Mouse (Mus musculus): ENCODE measurements around the gene Abhd17a.

The Abhd17a gene

DNA sequence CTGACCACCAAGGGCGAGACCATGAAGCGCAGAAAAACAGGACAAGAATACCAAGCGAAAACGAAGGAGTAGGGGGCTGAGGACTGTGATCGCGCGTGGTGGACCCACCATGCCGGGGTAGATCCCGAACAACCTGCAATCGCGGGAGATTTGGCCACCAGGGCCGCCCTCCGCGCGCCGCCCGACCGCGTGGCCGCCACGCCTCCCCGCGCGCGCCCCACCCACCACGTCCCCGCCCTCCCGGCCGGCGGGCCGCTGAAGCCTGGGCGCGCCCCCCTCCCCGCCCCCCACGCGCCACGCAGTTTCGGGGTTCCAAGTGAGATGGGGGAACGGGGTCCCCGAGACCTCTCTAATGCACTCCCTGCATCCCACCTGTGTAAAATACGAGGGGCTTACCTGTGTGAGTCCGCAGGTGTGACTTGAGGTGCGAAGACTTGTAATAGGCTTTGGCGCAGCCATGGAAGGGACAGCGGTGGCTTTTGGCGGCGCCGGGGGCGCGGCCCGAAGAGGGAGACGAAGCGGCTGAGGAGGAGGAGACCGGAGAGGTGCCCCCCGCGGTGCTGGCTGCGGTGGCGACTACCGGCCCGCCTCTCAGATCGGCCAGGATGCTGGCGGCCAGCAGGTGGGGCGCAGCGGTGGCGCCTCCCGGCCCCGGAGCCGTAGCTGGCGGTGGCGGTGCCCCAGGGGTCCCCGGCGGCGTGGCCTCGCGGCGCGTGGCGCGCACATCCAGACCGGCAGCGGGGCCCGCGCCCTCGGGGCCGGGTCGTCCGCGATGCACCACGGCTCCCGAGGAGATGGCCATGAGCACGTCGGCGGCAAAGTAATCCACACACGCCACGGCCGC is 13.6 kb downstream of the Abhd17a start:
- DNase-seq (ENCODE audit: low spot score in 2 of 2) = peak in 1 of 2 experiments; percentile 55

- no peak for DNase-seq (ENCODE audit: low spot score in 2 of 2)
Measured at GRCm38 (mm10) chr10:80575925-80576324, 14.2 kb downstream of the Abhd17a start.

DNA sequence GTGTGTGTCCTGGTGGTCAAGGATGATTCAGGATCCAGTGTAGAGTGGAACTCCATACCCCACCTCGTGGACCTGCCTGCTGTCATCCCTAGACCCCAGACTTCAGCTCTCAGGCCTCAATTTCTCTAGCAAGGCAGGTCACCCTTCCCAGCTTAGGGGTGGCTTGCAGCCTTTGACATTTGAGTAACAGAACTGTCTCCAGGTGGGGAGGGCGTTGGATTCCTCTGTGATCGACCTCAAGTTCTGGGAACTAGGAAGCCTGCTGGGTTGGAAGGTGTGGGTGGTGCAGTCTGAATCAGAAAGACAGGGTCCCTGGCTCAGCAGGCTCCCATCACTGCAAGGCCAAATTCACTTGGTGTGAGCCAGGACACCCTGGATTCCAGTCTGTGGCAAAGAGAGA is 15.2 kb downstream of the Abhd17a start:
- no peak for DNase-seq (ENCODE audit: low spot score in 2 of 2)

GRCm38 (mm10) chr10:80573944-80574343 is 16.2 kb downstream of the Abhd17a start:
- peak in 1 of 2 experiments; percentile 45 for DNase-seq (ENCODE audit: low spot score in 2 of 2)

- DNase-seq (ENCODE audit: low spot score in 2 of 2) = no peak
Measured at GRCm38 (mm10) chr10:80572477-80572876, 17.7 kb downstream of the Abhd17a start.

GRCm38 (mm10) chr10:80570871-80571836 is 19.0 kb downstream of the Abhd17a start:
- DNase-seq (ENCODE audit: low spot score in 2 of 2) = no peak

GRCm38 (mm10) chr10:80570419-80570818 is 19.7 kb downstream of the Abhd17a start:
- no peak for DNase-seq (ENCODE audit: low spot score in 2 of 2)

- DNase-seq (ENCODE audit: low spot score in 2 of 2) = peak in 1 of 2 experiments; percentile 42
Measured at GRCm38 (mm10) chr10:80569664-80570066, 20.5 kb downstream of the Abhd17a start.

GRCm38 (mm10) chr10:80568876-80569275 is 21.3 kb downstream of the Abhd17a start:
- no peak for DNase-seq (ENCODE audit: low spot score in 2 of 2)

- peak; percentile 80 to 85 for DNase-seq (ENCODE audit: low spot score in 2 of 2)
Measured at GRCm38 (mm10) chr10:80566375-80567092, 23.6 kb downstream of the Abhd17a start.

DNA sequence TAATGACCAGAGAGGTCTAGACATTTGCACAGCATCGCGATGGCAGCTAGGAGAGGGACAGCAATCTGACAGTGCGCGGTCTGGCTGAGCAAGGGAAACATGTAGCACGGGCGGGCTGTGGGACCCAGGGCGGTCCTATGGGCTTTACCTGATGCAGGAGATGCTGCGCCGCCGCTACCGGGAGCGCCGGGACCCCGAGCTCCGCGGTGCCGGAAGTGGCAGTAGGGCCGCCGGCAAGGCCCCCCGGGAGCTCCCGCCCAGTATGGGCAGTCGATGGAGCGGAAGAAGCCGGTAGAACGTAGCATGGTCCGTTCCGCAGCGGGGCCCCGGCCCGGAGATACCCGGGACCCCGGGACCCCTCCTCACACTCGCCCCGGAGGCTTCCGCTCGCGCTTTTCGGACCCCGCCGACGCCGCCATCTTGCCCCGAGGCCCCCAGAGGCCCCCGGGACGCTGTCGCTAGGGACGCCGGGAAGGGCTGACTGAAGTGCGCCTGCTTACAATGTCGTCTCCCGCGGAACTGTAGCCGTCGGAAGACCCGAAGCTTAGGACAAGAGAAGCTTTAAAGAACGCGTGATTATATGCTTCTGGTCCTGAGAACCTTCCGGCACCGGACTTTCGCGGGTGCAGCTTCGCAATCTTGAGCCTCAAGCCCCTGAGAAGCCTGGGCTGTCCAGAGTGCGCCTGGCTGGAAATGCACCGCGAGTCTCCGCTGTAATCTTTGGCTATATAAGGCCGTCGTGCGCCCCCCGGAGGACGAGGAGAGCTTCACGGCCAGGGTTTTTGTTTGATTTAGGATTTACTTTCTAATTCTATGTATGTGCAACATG is 28.8 kb downstream of the Abhd17a start, which contains the start of gene Rexo1:
Gene Rexo1, minus strand, starts transcription at position 445 of the 829 bp plus-strand sequence.
- peak; percentile 83 to 89 for DNase-seq (ENCODE audit: low spot score in 2 of 2)

- DNase-seq (ENCODE audit: low spot score in 2 of 2) = no peak
Measured at GRCm38 (mm10) chr10:80560621-80561020, 29.5 kb downstream of the Abhd17a start.

GRCm38 (mm10) chr10:80559431-80559830 is 30.7 kb downstream of the Abhd17a start:
- no peak for DNase-seq (ENCODE audit: low spot score in 2 of 2)

DNA sequence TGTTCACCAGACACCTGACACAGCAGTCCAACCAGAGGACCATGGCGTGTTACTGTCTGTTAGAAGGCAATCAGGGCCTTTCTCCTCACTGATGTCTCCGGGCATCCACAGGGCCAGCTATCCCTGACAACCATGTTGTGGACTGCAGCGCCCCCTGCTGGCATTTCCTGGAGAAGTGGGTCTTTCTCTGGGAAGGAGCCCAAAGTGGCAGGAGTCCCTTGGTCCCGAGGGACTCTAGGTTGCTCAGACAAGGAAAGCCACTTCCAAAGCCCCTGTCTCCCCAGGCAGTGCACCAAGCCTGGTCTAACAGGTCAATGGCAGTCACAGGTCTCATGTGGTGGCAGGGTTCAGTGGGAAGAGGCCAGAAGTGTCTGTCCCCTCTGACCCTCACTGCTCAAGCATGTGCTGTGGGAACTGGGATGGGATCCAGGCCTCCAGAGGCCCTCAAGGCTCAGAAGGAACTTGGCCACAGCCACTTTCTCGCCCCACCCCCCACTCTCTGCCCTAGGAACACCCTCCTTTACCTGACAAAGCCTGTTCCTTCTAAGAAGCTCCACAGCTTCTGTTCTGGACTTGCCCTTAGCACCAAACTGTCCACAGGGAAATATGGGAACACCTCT is 32.7 kb downstream of the Abhd17a start:
- DNase-seq (ENCODE audit: low spot score in 2 of 2) = peak in 1 of 2 experiments; percentile 71

DNA sequence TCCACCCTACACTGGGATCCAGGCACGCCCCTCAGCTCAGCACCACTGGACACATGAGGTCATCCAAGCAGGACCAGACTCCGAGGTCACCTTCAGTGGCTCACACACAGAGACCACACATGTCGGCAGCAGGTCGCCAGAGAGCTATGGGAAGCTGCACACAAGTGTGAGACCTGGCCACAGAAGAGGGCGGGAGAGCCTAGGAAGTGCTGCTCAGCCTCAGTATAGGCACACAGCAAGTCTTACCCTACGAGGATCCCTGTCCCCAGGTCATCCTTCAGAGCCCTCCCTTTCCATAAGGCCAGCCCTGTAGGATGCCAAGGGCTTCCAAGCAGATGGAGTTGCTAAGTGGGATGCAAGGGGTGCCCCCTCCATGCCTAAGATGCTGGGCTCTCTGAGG is 36.1 kb downstream of the Abhd17a start:
- no peak for DNase-seq (ENCODE audit: low spot score in 2 of 2)

DNA sequence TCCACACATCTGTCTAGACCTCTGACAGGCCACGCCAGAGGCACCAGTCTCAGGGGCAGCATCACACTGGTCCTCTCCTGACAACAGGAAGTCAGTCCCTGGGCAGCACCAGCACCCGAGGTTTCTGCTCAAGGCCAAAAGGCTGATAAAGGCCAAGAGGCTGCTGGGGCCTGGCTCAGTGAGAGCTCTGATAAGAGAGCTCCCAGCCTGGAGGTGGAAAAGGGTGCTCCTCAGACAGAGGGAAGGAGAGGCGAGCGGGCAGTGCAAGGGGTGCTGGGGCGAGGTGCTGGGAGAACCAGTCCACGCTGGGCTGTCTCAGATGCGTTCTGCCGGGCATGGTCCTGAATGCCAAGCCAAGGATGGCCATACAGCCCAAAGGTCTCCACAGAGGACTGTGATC is 36.6 kb downstream of the Abhd17a start:
- no peak for DNase-seq (ENCODE audit: low spot score in 2 of 2)

GRCm38 (mm10) chr10:80552364-80552763 is 37.8 kb downstream of the Abhd17a start:
- no peak for DNase-seq (ENCODE audit: low spot score in 2 of 2)

DNA sequence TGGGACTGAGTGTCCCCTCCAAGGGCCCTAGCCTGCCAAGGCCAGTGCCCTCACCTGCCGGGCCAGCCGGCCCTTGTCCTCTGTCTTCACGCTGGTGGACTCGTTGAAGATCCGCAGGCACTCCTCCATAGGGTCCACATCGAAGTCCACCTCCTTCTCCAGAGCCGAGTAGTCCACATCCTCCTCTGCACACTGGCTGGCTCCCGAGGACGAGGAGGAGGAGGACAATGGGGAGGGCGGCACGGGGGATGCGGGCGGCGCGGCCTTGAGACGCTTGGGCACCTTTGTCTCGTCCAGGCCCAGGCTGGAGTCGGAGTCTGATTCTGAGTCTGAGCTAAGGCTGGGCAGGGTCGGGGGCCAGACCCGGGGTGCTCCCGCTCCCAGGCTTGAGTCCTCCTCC is 40.9 kb downstream of the Abhd17a start:
- no peak for DNase-seq (ENCODE audit: low spot score in 2 of 2)

GRCm38 (mm10) chr10:80548428-80549006 is 41.6 kb downstream of the Abhd17a start:
- DNase-seq (ENCODE audit: low spot score in 2 of 2) = no peak

GRCm38 (mm10) chr10:80547539-80547938 is 42.6 kb downstream of the Abhd17a start:
- no peak for DNase-seq (ENCODE audit: low spot score in 2 of 2)
